Mouse (Mus musculus): ENCODE measurements at regions not wholly inside any gene's neighbourhood (a gene's known extent, or its start where the extent isn't known, plus 50 kb on each side); places are given as distances from the start of the nearest gene placed in this dataset.

DNA sequence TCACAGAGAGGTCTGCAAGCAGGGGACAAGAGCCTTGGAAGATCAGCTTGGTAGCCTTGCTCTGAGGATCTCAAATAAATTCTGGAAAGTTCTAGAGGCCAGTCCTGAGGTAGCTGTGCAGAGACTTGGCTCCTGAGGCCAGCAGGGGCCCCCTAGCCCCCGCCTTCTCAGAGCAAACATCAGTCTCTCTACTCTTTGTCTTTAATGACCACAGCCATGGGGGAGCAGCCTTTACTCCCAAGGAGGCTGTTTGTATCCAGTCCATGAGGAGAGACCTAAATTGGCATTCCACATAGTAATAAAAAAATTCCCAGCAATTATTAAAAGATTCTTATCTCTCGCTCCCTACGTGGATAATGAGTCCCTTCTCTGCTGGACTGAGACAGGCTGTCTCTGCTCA lies 726.8 kb downstream of the Gm826 start:
- in situ Hi-C loops (cut with MboI; ENCODE audit: low sequenced_read_pairs): no loop called here

DNA sequence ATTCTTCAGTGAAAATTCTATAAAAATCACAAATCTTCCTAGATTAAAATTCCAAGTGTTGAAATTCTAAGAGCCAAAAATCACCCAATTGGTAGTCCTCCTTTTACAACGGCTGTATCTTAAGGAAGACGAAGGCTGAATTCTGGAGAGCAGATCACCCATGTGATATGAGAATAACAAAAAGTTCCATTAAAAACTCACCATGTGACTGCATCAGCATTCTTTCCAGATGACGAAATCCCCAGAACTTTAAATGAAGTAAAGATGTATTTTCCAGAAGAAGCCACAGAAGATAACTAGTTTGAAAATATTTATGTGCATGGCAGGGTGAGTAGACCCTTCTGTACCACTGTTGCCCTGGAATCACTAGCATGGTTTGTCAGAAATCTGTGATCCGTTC lies 723.5 kb downstream of the Gm826 start:
- in situ Hi-C loops (cut with MboI; ENCODE audit: low sequenced_read_pairs): no loop called here

DNA sequence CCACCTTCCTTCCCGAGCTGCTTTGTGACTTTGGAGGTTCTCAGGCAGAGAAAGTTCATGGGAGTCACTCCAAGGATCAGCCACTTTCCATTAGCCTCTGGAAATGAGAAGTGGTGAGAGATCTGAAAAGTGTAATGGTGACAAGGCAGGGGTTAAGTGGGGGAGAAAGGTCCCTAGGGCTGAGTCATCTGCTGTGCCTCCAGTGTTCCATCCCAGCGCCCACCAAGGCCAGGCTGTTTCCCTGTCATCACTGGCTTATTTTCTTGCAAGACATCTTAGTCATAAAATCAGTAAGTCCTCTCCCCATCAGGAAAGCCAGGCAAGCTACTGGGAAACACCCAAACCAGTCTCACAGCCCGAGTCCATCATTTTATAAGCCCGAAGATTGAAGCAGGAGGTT lies 717.3 kb downstream of the Gm826 start:
- in situ Hi-C loops (cut with MboI; ENCODE audit: low sequenced_read_pairs): no loop called here

DNA sequence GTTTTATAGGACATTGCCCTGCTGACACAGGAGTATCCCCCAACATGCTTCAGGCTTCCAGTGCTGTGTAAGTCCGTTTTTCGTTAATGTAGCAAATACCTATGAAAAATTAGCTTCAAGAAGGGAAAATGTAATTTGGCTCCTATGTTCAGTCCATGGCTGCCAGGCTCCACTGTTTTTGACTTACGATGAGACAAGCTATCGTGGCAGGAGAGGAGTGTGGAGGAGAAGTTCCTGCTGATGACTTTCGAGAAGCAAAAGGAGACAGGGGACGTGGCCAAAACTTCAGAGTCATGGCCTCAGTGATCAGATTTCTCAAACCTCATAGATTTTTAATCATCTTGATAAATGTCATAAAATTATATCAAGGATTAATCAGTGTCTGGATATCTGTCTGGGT lies 712.7 kb downstream of the Gm826 start:
- in situ Hi-C loops (cut with MboI; ENCODE audit: low sequenced_read_pairs): no loop called here

DNA sequence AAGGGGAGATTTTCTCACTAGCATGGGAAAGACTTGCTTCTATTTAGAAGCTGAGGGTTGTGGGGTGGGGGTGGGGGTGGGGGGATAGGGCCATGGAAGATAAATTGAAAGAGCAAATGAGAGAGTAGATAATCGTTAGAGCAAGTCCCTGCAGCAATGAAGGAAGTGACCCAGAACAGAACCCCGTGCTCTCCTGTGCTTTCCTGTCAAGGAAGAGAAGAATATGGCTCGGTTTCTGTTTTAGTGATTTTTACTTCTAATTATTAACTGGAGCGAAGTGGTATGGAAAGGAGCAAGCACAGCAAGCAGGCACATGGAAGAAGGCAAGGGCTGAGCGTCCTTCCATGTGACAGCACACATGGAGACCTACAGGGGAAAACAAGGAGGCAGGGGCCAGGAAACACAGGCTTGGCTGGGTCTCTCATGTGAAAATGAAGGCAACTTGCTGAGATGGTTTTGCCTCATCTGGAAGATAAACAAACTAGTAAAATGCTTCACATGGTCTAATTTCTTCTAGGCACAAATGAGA lies 711.8 kb downstream of the Gm826 start:
- in situ Hi-C loops (cut with MboI; ENCODE audit: low sequenced_read_pairs): no loop called here

DNA sequence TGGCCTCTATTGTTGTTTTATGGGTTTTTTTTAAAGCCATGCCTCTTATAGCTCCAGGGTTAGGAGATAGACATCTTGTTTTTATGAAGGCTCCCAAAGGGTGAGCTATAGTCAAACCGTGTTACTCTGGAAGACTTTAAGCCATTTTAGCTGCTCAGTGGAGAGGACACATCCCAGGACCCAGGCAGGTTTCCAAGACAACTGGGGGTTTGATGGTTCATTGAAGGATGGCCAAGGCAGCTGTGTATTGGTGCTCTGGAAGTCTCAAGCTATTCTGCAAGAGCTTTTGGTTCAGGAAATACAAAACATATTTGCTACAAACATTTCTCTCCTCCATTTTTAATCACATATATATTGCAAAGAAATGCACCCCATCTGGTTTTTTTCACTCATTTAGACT lies 708.7 kb downstream of the Gm826 start:
- in situ Hi-C loops (cut with MboI; ENCODE audit: low sequenced_read_pairs): no loop called here

DNA sequence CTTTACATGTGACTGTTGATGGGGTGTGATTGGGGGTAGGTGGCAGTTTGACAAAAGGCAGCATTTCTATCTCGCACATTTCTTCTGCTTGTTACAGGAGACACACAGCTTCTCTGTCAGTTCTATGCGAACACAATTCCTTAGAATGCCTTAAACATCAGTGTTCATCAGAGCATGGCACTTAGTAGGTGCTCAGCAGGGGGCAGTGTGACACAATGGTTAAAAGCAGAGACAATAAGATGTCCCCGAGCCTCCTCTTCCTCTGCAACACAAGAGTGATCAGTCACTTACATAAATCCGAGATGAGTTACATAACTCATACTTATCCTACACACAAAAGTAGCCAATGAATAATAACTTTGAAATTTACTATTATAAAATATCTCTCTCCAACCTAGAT lies 688.1 kb downstream of the Gm826 start:
- in situ Hi-C loops (cut with MboI; ENCODE audit: low sequenced_read_pairs): no loop called here

DNA sequence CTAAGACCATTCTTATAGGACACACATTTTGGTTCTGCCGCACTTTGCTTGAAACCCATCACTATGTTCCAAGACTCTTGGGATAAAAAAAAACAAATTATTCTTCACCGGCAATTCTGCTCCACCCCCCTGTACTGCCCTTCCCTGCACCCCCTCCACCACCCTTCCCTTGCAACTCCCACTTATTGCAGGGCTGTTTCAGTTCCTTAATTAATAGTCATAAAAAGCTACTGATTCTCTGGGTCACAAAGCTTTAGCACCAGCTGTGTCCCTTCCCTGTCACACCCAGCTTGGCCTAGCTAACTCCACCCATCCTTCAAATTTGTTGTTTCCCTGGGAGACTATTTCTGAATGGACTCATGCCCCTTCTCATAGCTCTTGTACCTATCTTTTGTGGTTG lies 687.4 kb downstream of the Gm826 start:
- in situ Hi-C loops (cut with MboI; ENCODE audit: low sequenced_read_pairs): no loop called here

DNA sequence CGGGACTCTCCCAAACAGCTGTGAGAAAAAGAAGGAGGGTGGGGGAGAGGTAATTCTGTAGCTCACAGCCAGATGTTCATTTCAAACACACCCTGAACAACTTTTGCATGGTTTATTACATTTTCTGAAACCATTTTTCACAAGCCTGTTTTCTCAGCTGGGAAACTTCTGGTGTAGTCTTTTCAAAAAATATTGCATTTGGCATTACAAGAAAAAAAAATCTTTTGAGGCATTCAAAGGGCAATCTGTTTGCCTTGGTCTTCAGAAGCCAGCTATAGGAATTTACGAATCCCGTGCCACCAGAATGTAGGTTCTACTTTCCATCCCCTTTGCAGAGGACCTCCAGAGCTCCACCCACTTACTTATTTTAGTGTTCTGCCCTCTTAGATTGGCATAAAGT lies 681.7 kb downstream of the Gm826 start:
- in situ Hi-C loops (cut with MboI; ENCODE audit: low sequenced_read_pairs): no loop called here

DNA sequence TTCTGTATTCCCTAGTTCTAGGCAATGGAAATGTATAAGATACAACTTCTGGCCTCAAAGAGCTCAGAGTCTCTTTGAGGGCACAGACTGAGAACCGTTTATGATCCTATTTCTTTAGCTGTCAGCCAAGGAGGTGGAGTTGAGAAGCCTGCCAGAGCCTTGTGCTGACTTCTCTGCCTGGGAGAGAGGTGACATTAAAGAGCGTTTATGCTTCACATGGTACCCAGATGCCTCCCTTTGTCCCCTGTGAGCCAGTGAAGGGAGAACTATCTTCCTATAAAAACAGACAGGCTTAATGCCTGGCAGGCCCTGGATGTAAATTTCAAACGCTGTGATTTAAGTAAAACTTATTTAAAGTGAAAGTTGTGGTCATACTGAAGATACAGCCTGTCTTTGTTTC lies 657.1 kb downstream of the Gm826 start:
- in situ Hi-C loops (cut with MboI; ENCODE audit: low sequenced_read_pairs): no loop called here

DNA sequence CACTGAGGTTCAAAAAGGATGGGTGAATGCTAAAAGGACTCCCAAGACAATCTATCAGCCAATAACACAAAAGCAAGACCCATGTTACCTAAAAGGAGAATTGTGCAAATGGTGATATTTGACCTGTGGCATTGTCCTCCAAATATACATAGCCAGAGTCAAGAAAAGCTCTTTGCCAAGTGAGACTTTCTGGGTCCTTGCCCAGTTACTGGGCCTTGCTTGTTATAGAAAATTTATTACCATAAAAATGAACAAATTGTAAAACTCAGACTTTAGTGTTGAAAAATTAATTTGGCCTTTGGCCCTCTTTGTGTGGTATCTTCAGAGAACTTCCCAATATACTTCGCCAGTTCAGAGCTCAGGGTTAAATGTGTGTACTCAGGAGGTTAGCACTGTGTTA lies 653.3 kb downstream of the Gm826 start:
- in situ Hi-C loops (cut with MboI; ENCODE audit: low sequenced_read_pairs): no loop called here

DNA sequence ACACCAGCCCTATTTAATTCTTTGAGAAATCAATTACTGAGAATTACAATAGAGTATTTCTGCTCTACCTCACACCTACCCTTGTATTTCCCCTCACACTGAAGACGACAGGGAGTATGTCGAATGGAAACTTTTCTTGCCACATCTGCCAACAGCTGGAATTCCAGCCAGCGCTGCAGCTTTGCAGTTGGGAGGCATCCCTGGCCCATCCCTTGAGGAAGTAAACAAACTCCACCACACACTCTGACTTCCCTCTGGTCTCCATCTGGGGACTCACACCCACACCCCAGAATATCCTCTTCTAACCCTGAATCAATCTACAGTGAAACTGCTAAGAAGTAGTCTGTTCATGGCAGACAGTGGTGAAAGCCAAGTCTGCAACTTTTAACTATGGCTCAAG lies 630.9 kb downstream of the Gm826 start:
- in situ Hi-C loops (cut with MboI; ENCODE audit: low sequenced_read_pairs): no loop called here

DNA sequence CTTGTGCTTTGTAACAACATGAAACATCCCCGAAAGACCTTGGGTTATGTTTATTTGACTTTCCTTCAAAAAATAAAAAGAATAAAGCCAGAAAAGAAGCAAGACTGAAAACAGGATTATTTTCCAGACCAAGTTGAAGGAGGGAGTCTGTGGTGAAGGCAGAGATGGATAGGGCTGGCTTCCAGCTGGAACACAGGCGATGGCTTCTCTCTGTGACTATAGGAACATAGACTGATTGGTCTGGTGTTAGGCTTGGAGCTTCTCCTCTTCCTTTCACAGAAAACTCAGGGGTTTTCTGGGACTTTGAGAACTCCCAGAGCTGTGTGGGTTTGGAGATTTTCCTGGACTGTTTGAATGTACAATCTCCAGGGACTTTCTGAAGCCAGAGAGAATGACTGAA lies 625.8 kb downstream of the Gm826 start:
- in situ Hi-C loops (cut with MboI; ENCODE audit: low sequenced_read_pairs): no loop called here

DNA sequence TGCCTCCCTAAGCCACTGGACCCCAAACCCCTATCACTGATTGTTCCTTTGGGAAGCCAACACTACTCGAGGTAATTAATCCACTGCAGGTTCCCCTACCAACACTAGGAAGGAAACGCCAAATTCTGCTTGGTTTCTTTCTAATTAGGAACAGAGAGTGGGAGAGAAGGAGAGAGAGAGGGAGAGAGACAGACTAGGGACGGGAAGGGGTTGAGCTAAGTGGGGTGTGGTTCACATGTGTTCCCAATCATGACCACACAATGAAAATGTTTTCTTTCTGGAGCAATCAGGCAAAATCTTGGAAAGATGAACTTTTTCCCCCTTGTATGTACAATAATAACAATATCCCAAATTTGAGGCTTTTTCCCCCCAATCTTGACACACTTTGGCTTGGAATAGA lies 619.3 kb downstream of the Gm826 start:
- in situ Hi-C loops (cut with MboI; ENCODE audit: low sequenced_read_pairs): no loop called here

DNA sequence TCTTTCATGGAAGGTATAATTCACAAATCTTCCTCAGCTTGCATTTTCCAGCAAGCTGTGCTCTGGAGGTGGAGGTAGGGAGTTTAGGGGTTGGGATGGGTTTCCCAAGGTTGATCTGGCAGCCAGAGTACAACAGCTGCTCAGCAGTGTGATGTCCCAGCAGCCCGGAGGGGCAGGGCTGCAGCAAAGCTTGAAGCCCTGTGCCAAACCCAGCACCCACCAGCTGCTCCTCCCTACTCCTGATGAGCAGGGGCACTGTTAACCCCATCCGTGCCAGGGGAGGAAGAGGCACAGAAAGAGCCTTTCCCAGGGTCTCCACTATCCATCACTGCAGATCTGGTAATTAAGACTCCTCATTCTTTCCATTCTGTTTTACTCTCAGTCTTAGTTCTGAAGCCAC lies 615.2 kb downstream of the Gm826 start:
- in situ Hi-C loops (cut with MboI; ENCODE audit: low sequenced_read_pairs): no loop called here

DNA sequence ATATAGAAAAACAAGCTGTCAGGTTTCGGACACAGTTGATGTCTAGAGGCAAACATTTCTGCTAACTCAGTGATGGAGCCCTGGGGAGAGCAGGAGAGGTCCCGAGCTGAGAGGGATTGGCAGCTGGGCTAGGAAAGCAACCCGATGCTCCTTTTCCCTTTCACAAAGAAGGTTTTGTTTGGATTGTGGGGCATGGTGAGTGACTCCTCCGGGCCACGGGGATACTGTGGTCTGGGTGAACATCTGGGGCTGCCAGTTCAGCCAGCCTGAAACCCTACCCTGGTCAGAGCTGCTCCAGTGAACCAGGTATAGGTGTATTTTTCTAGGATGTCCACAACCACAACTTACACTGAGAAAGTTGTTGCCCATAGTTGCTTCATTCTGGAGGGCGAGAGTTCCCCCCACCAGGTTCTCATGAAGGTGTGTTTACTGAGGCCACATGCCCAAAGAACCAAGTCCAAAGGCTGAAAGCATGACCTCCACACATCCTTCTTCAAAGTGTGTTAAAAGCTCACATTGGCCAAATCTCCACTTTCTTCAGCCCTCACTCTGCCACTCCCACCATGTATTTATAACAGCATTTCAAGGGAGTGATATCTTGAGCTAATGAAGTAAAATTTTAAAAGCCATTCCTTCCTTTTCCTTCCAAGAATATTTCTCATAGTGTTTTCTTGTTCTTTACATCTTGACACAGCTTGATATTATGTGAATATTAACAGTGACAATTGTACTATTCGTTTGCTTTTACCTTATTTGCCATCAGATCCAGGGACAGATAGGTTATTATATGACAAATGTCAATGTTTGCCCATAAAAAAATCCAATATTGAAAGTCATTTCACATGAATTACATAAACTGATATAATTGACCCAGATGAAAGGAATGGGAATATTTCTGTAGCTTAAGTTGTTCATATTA lies 608.5 kb downstream of the Gm826 start:
- in situ Hi-C loops (cut with MboI; ENCODE audit: low sequenced_read_pairs): no loop called here

DNA sequence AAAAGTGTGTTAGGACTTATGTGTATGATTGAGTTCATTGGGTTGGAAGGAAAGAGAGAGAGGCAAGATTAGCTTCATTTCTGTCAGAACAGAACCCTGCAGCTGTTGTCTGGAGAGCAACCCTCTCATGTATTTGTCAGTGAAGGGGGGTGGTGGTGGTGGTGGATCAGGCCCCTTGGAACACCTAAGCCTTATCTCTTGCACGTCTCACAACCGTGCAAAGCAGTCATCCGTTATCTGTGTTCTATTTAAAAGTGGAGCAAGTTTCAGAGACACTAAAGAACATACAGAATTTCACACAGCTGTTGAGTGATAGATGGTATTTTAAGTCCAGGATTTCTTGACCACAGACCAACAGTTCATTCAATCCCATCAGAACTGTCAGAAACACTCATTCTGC lies 604.7 kb downstream of the Gm826 start:
- in situ Hi-C loops (cut with MboI; ENCODE audit: low sequenced_read_pairs): no loop called here

DNA sequence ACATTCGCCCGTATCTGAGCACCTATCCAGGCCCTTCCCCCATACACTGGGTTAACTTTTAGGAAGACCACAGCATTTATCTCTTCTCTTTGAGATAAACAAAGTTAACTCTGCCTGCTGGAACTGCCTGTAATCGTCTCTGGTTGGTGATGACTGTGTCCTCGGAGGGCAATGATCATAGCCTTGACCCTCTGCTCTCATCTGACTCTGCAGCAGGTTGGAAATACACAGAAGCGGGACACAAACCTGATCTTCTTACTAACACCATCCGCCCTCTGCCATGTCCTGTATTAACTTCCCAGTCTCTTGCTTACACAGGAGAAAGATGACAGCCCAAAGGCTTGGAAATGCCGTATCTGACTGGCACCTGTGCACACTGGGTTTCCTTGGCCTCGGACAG lies 603.7 kb downstream of the Gm826 start:
- in situ Hi-C loops (cut with MboI; ENCODE audit: low sequenced_read_pairs): no loop called here

DNA sequence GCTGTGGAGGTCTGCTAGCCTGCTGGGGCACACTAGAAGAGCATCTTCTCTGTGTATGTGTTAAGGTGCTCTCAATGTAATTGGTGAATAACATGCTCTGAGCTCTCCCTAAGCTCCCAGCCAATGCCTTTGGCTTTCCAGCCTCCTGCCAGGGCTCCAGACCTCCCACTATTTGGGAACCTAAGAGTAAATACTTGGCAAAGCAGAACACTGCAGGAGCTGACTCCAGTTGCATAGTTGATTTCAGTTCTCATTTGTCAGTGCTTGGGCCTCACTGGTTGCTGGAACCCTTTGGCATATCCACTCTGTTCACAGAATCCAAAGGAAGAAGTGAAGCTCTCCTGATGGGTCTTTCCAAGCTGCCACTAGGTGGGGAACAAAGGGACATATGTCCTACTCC lies 602.7 kb downstream of the Gm826 start:
- in situ Hi-C loops (cut with MboI; ENCODE audit: low sequenced_read_pairs): no loop called here

DNA sequence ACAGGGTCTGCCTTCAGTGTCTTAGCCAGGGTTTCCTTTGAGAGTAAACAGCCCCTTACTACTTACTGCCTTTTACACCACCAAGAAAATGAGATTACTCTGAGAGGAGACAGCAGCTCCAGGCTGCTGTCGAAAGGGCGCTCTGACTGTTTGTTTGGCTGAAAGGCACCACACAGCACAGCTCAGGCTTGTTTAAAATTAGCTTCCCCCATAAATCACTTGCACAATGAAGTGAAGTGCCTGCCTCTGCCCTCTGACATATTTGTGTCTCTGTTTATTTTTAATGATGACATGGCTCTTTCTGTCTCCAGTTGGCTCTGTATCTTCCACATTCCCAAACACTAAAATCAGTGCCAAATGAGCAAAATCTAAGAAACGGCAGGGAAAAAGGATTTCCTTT lies 601.5 kb downstream of the Gm826 start:
- in situ Hi-C loops (cut with MboI; ENCODE audit: low sequenced_read_pairs): no loop called here

DNA sequence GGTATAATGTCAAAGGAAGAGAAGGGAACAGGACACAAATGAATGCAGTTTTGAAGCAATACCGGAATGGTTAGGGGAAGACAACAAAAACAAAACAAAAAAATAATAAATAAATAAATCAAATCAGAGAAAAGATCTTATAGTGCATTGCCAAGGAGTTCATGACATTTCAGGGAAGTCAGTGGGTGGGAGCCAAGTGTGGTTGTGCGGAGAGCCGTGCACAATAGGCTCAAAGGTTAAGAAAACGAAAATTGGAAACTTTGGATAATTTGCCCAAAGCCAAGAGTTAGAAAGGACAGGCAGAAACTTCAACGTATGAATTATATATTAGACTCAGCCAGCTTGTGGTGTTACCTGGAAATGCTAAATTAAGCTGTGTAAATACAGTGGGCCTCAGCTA lies 599.4 kb downstream of the Gm826 start:
- in situ Hi-C loops (cut with MboI; ENCODE audit: low sequenced_read_pairs): no loop called here

DNA sequence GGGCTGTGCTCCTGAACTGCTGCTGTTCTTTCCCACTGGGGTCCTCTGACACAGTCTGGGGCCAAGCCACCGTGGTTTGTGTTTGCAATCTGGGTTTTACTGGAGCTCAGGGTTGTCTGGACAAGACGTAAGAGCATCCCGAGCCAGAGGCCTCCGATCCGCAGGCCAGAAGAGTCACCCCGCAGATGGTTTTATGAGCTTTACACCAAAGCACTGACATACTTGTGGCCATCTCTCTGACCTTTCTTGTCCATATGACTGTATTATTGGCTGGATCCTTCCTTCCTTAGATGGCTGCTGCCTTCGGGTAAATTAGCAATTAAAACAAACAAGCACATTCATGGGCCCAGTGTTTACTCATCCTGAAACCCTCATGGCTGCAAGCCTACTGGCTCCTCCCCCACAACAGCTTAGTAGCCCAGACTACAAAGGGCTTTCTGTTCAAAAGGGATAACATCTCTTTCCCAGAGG lies 578.4 kb downstream of the Gm826 start:
- in situ Hi-C loops (cut with MboI; ENCODE audit: low sequenced_read_pairs): no loop called here

DNA sequence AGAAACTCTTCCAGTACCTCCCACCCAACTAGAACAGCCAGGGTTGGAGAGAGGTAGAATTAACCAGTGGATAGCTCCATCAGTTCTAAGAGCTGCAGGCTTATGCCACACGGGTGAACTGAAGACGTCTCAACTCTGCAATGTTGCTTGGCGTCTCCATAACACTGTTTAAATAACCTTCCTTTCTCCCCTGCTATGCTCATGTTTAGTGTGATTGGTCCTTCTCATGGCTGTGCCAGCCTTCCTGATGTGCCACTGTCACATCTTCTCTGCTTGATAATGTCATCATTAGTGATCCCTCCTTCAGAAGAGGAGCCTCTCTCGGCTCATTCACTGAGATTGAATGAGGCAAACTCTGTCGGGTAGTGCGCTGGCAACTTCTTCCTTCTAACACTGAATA lies 573.2 kb downstream of the Gm826 start:
- in situ Hi-C loops (cut with MboI; ENCODE audit: low sequenced_read_pairs): no loop called here

All from CH12F3 (cell line).